Mouse (Mus musculus) lung, postnatal 0 days (tissue): Measurements from ENCODE around the gene Ralgapa2.

Experiments used
- CTCF ChIP-seq: IDR thresholded peaks from 2 replicates; pipeline ENCODE4 v1.5.1; 2016; ENCODE audit warnings: antibody characterized with exemption, mild to moderate bottlenecking
- EP300 ChIP-seq: IDR thresholded peaks from 2 replicates; pipeline ENCODE4 v1.6.1; 2016; ENCODE audit warnings: antibody characterized with exemption, mild to moderate bottlenecking, control low read depth

- TF ChIP-seq CTCF, result no peak
- no peak for TF ChIP-seq EP300
Measured at GRCm38 (mm10) chr2:146444009-146444408, 68.1 kb downstream of the Ralgapa2 start.
